Mouse (Mus musculus) CH12.LX (cell line): ENCODE data around the gene Nxpe5.

ENCODE experiments used
- CTCF ChIP-seq, 2 experiments: IDR thresholded peaks in 1 of 2; conservative IDR thresholded peaks in 1 of 2; 2 replicates each; pipeline ENCODE4 v1.5.1; 2011 to 2012; ENCODE audit warnings: low read depth in 2 of 2, low read length in 2 of 2, improper control_type of control experiment in 1 of 2, inconsistent platforms in 1 of 2, mild to moderate bottlenecking in 1 of 2, moderate library complexity in 1 of 2
- JUND ChIP-seq: conservative IDR thresholded peaks from 2 replicates; pipeline ENCODE4 v1.6.1; 2011; ENCODE audit warnings: low read depth, low read length, improper control_type of control experiment
- MAFK ChIP-seq: IDR thresholded peaks from 2 replicates; pipeline ENCODE4 v1.6.1; 2011; ENCODE audit warnings: low read length, improper control_type of control experiment; ENCODE audit not compliant: insufficient replicate concordance
- MXI1 ChIP-seq: IDR thresholded peaks from 2 replicates; pipeline ENCODE4 v1.6.1; 2011; ENCODE audit warnings: mild to moderate bottlenecking, low read depth, low read length, improper control_type of control experiment
- NRF1 ChIP-seq: IDR thresholded peaks from 2 replicates; pipeline ENCODE4 v1.6.1; 2014; ENCODE audit warnings: low read depth, mild to moderate bottlenecking, inconsistent platforms, low read length, improper control_type of control experiment, moderate library complexity
- POLR2A ChIP-seq: IDR thresholded peaks from 2 replicates; pipeline ENCODE4 v1.6.1; 2011; ENCODE audit warnings: low read depth, mild to moderate bottlenecking, improper control_type of control experiment, low read length
- POLR2AphosphoS2 ChIP-seq: IDR thresholded peaks from 2 replicates; pipeline ENCODE4 v1.6.1; 2011; ENCODE audit warnings: low read depth, low read length, improper control_type of control experiment
- RCOR1 ChIP-seq: conservative IDR thresholded peaks from 2 replicates; pipeline ENCODE4 v1.6.1; 2012; ENCODE audit warnings: low read depth, mild to moderate bottlenecking, inconsistent platforms, low read length, improper control_type of control experiment

DNA sequence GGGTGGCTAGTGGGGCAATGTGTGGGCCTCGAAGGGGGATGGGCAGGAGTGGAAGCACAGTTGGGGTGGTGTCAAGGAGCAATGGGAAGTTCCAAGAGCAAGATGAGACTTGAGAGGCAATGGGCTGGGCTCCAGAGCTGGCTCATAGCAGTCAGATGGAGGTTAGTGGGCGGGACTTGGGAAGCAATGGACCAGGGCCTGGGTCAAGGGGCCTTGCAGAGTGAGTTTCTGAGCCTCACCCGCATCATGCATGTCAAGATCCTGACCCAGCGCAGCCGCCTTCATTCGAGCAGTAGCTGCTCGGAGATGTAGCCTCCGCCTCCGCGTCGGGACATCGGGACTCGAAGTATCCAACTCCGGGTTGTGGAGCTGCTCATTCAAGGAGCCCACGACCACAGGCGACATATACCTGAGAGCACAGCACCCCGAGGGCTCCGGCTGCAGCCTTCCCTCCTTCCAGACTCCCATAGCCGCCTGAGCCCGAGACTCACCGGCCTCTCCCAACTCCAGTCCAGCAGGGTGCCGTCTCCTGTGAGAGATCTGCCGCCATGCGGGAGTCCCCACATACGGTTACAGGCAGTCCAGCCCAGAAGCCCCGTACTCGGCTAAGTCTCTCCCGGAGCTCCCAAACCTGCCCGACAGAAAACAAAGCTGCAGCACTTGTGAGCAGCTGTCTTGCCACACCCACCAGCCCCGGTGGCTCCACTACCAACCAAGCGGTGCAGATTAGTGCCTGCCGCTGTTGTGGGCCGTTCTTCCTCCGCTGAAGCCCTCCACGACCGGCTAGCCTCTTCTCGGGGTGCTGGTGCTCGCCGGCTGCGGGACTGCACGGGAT lies 49.7 kb downstream of the Nxpe5 start:
- TF ChIP-seq JUND (no peak), MAFK (no peak), POLR2A (no peak), RCOR1 (no peak), NRF1 (no peak), CTCF (conservative IDR thresholded peaks at IDR 0.05 in 1 of 2, IDR thresholded peaks at IDR 0.05 in 1 of 2; ENCODE audit: low read depth in 2 of 2, low read length in 2 of 2) (no peak), MXI1 (no peak), POLR2AphosphoS2 (no peak)
